Mouse (Mus musculus) embryonic facial prominence, embryonic 14.5 days (tissue): Measurements from ENCODE around the gene Slc9a9. TPM values are rescaled to one million over a fixed set of nuclear protein-coding genes. Genes with fewer than 3 reads are reported as not detected.

ENCODE experiments used
- ATAC-seq: fragments of 200-750 bp; cut with Nextera tagmentation; 2 replicates; pipeline ENCODE4 v1.8.0; 2017; ENCODE audit warnings: low read depth, moderate number of reproducible peaks, moderate TSS enrichment
- DNase-seq: peaks from one replicate; pipeline ENCODE4 v3.0.0-alpha.2; 2015; ENCODE audit warnings: low spot score
- H3K27ac ChIP-seq: fragments of 300-500 bp; sonication (generic); replicated peaks from 2 replicates; pipeline ENCODE4 v1.5.1; 2014; ENCODE audit warnings: low read depth, mild to moderate bottlenecking, low read length, moderate library complexity
- H3K27me3 ChIP-seq: fragments of 300-500 bp; sonication (generic); replicated peaks from 2 replicates; pipeline ENCODE4 v1.6.1; 2014; ENCODE audit warnings: low read length; ENCODE audit not compliant: control insufficient read depth, insufficient read depth
- H3K36me3 ChIP-seq: fragments of 300-500 bp; sonication (generic); 2 replicates; pipeline ENCODE4 v1.6.1; 2014; ENCODE audit warnings: low read length, mixed read lengths; ENCODE audit not compliant: control insufficient read depth, insufficient read depth
- H3K4me1 ChIP-seq: fragments of 300-500 bp; sonication (generic); 2 replicates; pipeline ENCODE4 v1.6.1; 2014; ENCODE audit warnings: antibody characterized with exemption, low read length; ENCODE audit not compliant: control insufficient read depth, insufficient read depth
- H3K4me2 ChIP-seq: fragments of 300-500 bp; sonication (generic); 2 replicates; pipeline ENCODE4 v1.6.1; 2014; ENCODE audit warnings: low read depth, mild to moderate bottlenecking, low read length, moderate library complexity, mixed read lengths
- H3K4me3 ChIP-seq: fragments of 300-500 bp; sonication (generic); 2 replicates; pipeline ENCODE4 v1.5.1; 2014; ENCODE audit warnings: low read depth, mild to moderate bottlenecking, low read length
- H3K9ac ChIP-seq: fragments of 300-500 bp; sonication (generic); 2 replicates; pipeline ENCODE4 v1.6.1; 2014; ENCODE audit warnings: low read depth, mild to moderate bottlenecking, low read length, moderate library complexity, mixed read lengths
- H3K9me3 ChIP-seq: fragments of 300-500 bp; sonication (generic); 2 replicates; pipeline ENCODE4 v1.6.1; 2016; ENCODE audit warnings: low read length; ENCODE audit not compliant: control insufficient read depth
- WGBS: fragments of 180-500 bp; shearing (Covaris S2); extraction: QIAGEN DNeasy Blood & Tissue Kit; methylation state at CpG from one replicate; pipeline ENCODE4 v1.1.7; 2014; 5-methylcytosine and 5-hydroxymethylcytosine counted together
- polyA plus RNA-seq: library from polyadenylated mRNA; unstranded; fragments of >200 nt; fragmentation: Nextera tagmentation; extraction: Ambion mirVana; gene quantifications from 2 replicates; pipeline ENCODE4 v1.2.1, GENCODE M21; 2014

Slc9a9 gene
- polyA plus RNA-seq, 1 experiment from 2014 or later, result 6.5 TPM

DNA sequence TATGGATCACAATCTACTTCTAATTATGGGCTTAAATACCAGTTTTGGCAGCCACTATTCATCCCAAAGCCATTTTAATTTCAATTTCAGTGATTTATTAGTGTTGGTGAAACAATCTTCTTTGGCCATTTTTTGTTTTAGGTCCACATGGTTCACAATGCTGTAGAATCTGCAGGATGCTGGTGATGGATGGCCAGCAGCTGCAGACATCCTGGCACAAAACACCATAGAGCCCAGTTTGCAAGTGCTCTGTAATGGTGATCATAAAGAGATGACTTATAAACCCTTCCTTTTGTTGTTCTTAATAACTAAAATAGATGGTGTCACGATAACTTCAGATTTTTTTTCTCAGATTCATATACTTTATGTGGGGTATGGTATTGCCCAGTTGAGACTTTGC, 442.0 kb downstream of the Slc9a9 start:
- Histone ChIP-seq H3K4me1 (no peaks in the 10 kb centered on the region; the same call in 1 of the 2 replicates), H3K27ac (no peak overlapping the region), H3K27me3 (no peaks in the 10 kb centered on the region), H3K9ac (no peak overlapping the region), H3K36me3 (no peaks in the 10 kb centered on the region), H3K4me2 (no peak overlapping the region), H3K9me3 (no peaks in the 10 kb centered on the region), H3K4me3 (no peak overlapping the region)
- DNase-seq (no peak), ATAC-seq (no peak)
- WGBS, result 94% methylated on average over 1 of the region's 1 CpGs

- H3K9ac ChIP-seq, result no peak overlapping the region
- H3K9me3 ChIP-seq, result no peaks in the 10 kb centered on the region
- no peak overlapping the region for H3K27ac ChIP-seq
- H3K4me2 ChIP-seq, result no peak overlapping the region
- WGBS, result 56% methylated on average over 12 of the region's 12 CpGs
- H3K27me3 ChIP-seq, result no peaks in the 10 kb centered on the region
- no peaks in the 10 kb centered on the region for H3K36me3 ChIP-seq
- no peak overlapping the region for H3K4me3 ChIP-seq
- peak; percentile 33 for DNase-seq
- ATAC-seq, result no peak
- no peaks in the 10 kb centered on the region; the same call in 1 of the 2 replicates for H3K4me1 ChIP-seq
Measured at GRCm38 (mm10) chr9:95113157-95114135, 443.7 kb downstream of the Slc9a9 start.

- Histone ChIP-seq H3K4me1 (peaks cover 12% of the 10 kb centered on the region), H3K9ac (no peak overlapping the region), H3K4me2 (no peak overlapping the region), H3K9me3 (no peaks in the 10 kb centered on the region), H3K4me3 (no peak overlapping the region), H3K27ac (no peak overlapping the region), H3K27me3 (no peaks in the 10 kb centered on the region), H3K36me3 (no peaks in the 10 kb centered on the region)
- peak; percentile 17 for DNase-seq
- WGBS, result 49% methylated on average over 4 of the region's 4 CpGs
- no peak for ATAC-seq
Measured at GRCm38 (mm10) chr9:95120062-95120461, 450.4 kb downstream of the Slc9a9 start.

GRCm38 (mm10) chr9:95121151-95121835, 451.6 kb downstream of the Slc9a9 start:
- no peaks in the 10 kb centered on the region for H3K9me3 ChIP-seq
- peak overlapping the region; percentile 30; the same call in 1 of the 2 replicates for H3K9ac ChIP-seq
- peaks cover 17% of the 10 kb centered on the region; the same call in 1 of the 2 replicates for H3K4me1 ChIP-seq
- WGBS, result 15% methylated on average over 11 of the region's 11 CpGs
- H3K27me3 ChIP-seq, result no peaks in the 10 kb centered on the region
- H3K4me3 ChIP-seq, result no peak overlapping the region
- H3K27ac ChIP-seq, result peak overlapping the region; percentile 55
- peak; percentile 86 for DNase-seq
- no peaks in the 10 kb centered on the region for H3K36me3 ChIP-seq
- ATAC-seq, result peak; percentile 92
- H3K4me2 ChIP-seq, result peak overlapping the region; percentile 45

- 32% methylated on average over 1 of the region's 1 CpGs for whole genome bisulfite sequencing
Measured at GRCm38 (mm10) chr9:95125683-95126082, 456.0 kb downstream of the Slc9a9 start.

GRCm38 (mm10) chr9:95127774-95128173, 458.1 kb downstream of the Slc9a9 start:
- no peaks in the 10 kb centered on the region for H3K36me3 ChIP-seq
- H3K27me3 ChIP-seq, result no peaks in the 10 kb centered on the region
- H3K9me3 ChIP-seq, result no peaks in the 10 kb centered on the region
- H3K4me3 ChIP-seq, result no peak overlapping the region
- no peak overlapping the region for H3K27ac ChIP-seq
- DNase-seq, result no peak
- H3K9ac ChIP-seq, result no peak overlapping the region
- H3K4me2 ChIP-seq, result no peak overlapping the region
- ATAC-seq, result no peak
- 70% methylated on average over 2 of the region's 2 CpGs for WGBS
- H3K4me1 ChIP-seq, result peaks cover 14% of the 10 kb centered on the region

More at GRCm38 (mm10) chr9:95125683-95126082, 456.0 kb downstream of the Slc9a9 start:
- Histone ChIP-seq H3K9ac (no peak overlapping the region), H3K4me2 (no peak overlapping the region), H3K9me3 (no peaks in the 10 kb centered on the region), H3K4me3 (no peak overlapping the region), H3K4me1 (peaks cover 18% of the 10 kb centered on the region), H3K27me3 (no peaks in the 10 kb centered on the region), H3K36me3 (no peaks in the 10 kb centered on the region), H3K27ac (no peak overlapping the region)
- peak; percentile 78 for DNase-seq
- ATAC-seq, result no peak

- Histone ChIP-seq H3K27ac (no peak overlapping the region), H3K4me1 (no peaks in the 10 kb centered on the region; the same call in 1 of the 2 replicates), H3K4me2 (no peak overlapping the region), H3K9me3 (no peaks in the 10 kb centered on the region), H3K4me3 (no peak overlapping the region), H3K9ac (no peak overlapping the region), H3K36me3 (no peaks in the 10 kb centered on the region), H3K27me3 (no peaks in the 10 kb centered on the region)
- WGBS, result 64% methylated on average over 10 of the region's 10 CpGs
- ATAC-seq, result no peak
- no peak for DNase-seq
Measured at GRCm38 (mm10) chr9:95149206-95149729, 479.6 kb downstream of the Slc9a9 start.

- H3K27me3 ChIP-seq, result no peaks in the 10 kb centered on the region
- DNase-seq (no peak), ATAC-seq (no peak)
- WGBS, result 31% methylated on average over 3 of the region's 3 CpGs
- no peaks in the 10 kb centered on the region for H3K9me3 ChIP-seq
- no peak overlapping the region for H3K27ac ChIP-seq
- H3K9ac ChIP-seq, result no peak overlapping the region
- no peak overlapping the region for H3K4me3 ChIP-seq
- H3K4me2 ChIP-seq, result no peak overlapping the region
- H3K36me3 ChIP-seq, result no peaks in the 10 kb centered on the region
- H3K4me1 ChIP-seq, result no peaks in the 10 kb centered on the region; the same call in 1 of the 2 replicates
Measured at GRCm38 (mm10) chr9:95150096-95150495, 480.4 kb downstream of the Slc9a9 start.
